In genomic region chr11:102578341-102579118, GRCm38 (mm10) we compare ENCODE assay signal across 8 mouse cellular contexts. TPM values are rescaled to one million over a fixed set of nuclear protein-coding genes. Genes with fewer than 3 reads are reported as not detected.
DNase-seq lines count a peak whose midpoint lies in the region; ATAC-seq lines count a peak whose summit lies in the region.

No protein-coding gene starts in this region.

- DNase-seq in ES-CJ7 (ENCODE audit: low read depth, low spot score): peak; percentile 95
- peak; percentile 63 for DNase-seq in c-Kit-negative CD71-positive TER-119-positive erythroid progenitor cells, embryonic 14.5 days (ENCODE audit: low read depth, low spot score)
- DNase-seq in forebrain, embryonic 10.5 days (ENCODE audit: extremely low spot score, low spot score): peak; percentile 91
- DNase-seq in heart, postnatal 10 days: peak; percentile 91 to 95
- DNase-seq in kidney, postnatal 4 days: peak; percentile 92 to 94
- peak; percentile 72 for DNase-seq in ovary, adult 18-20 months (ENCODE audit: low spot score)
- DNase-seq in thymus, postnatal 0 days (ENCODE audit: low spot score): peak; percentile 71

- peaks cover 74% of the 10 kb centered on the region for H3K4me1 ChIP-seq in forebrain, embryonic 10.5 days
- H3K4me1 ChIP-seq in lung, embryonic 16.5 days (replicated peaks; ENCODE audit: control insufficient read depth, insufficient read depth, low read length): peaks cover 36% of the 10 kb centered on the region

- H3K9me3 ChIP-seq in forebrain, embryonic 10.5 days: no peaks in the 10 kb centered on the region
- H3K9me3 ChIP-seq in lung, embryonic 16.5 days (ENCODE audit: control insufficient read depth, low read length): no peaks in the 10 kb centered on the region

- H3K36me3 ChIP-seq in forebrain, embryonic 10.5 days (replicated peaks): no peaks in the 10 kb centered on the region
- H3K36me3 ChIP-seq in lung, embryonic 16.5 days (ENCODE audit: control insufficient read depth, insufficient read depth, low read length): no peaks in the 10 kb centered on the region

- intact Hi-C loops in heart, postnatal 10 days (cut with DNase I): loop anchor here (2.0 kb wide), 1 partner anchor 28 kb away; no protein-coding TSS in a partner anchor

- peaks cover 29% of the 10 kb centered on the region for H3K27me3 ChIP-seq in forebrain, embryonic 10.5 days (ENCODE audit: poor library complexity, severe bottlenecking)
- no peaks in the 10 kb centered on the region for H3K27me3 ChIP-seq in lung, embryonic 16.5 days (ENCODE audit: control insufficient read depth, insufficient read depth, low read depth, low read length)

- peak overlapping the region; percentile 81 for H3K9ac ChIP-seq in lung, embryonic 16.5 days (ENCODE audit: low read length)

- H3K27ac ChIP-seq in forebrain, embryonic 10.5 days: peak overlapping the region; percentile 93
- peak overlapping the region; percentile 97 for H3K27ac ChIP-seq in lung, embryonic 16.5 days (ENCODE audit: low read length)

- ATAC-seq in lung, embryonic 16.5 days (ENCODE audit: low read depth): peak; percentile 73

- peak overlapping the region; percentile 41 for H3K4me3 ChIP-seq in forebrain, embryonic 10.5 days
- peak overlapping the region; percentile 52 for H3K4me3 ChIP-seq in lung, embryonic 16.5 days (ENCODE audit: low read length)

- H3K4me2 ChIP-seq in lung, embryonic 16.5 days (ENCODE audit: low read depth, low read length): peak overlapping the region; percentile 67

- 5% methylated on average over 27 of the region's 27 CpGs for WGBS in forebrain, embryonic 10.5 days
- 5% methylated on average over 27 of the region's 27 CpGs for WGBS in lung, embryonic 16.5 days

RNA-seq across cellular contexts. Expression of gene Gm11627, which starts 0.7 kb away (rescaled TPM):
- polyA plus RNA-seq in forebrain, embryonic 10.5 days (2016; fragmentation: Nextera tagmentation; extraction: Ambion mirVana): 11.8 and 13.1 TPM in 2 replicates
- total RNA-seq in heart, postnatal 10 days (2021): 1 to 10 TPM; 1.7 to 2.8 TPM
- polyA plus RNA-seq in lung, embryonic 16.5 days (2015; fragmentation: Nextera tagmentation; extraction: Ambion mirVana): 18.4 and 23.2 TPM in 2 replicates
- polyA plus RNA-seq in thymus, postnatal 0 days (2015; fragmentation: Nextera tagmentation; extraction: Ambion mirVana): 0.52 and 1.2 TPM in 2 replicates

RNA-seq across cellular contexts. Expression of gene Gpatch8, which starts 22.3 kb away (rescaled TPM):
- polyA plus RNA-seq in forebrain, embryonic 10.5 days (2016; fragmentation: Nextera tagmentation; extraction: Ambion mirVana): 58.7 and 62.3 TPM in 2 replicates
- 10 to 100 TPM; 25.2 to 28.2 TPM for total RNA-seq in heart, postnatal 10 days (2021)
- polyA plus RNA-seq in lung, embryonic 16.5 days (2015; fragmentation: Nextera tagmentation; extraction: Ambion mirVana): 47.1 and 48.6 TPM in 2 replicates
- 32.4 and 41.0 TPM in 2 replicates for polyA plus RNA-seq in thymus, postnatal 0 days (2015; fragmentation: Nextera tagmentation; extraction: Ambion mirVana)

RNA-seq across cellular contexts. Expression of gene Fzd2, which starts 25.7 kb away (rescaled TPM):
- 39.2 and 42.2 TPM in 2 replicates for polyA plus RNA-seq in forebrain, embryonic 10.5 days (2016; fragmentation: Nextera tagmentation; extraction: Ambion mirVana)
- total RNA-seq in heart, postnatal 10 days (2021): 10 to 100 TPM; 11.1 to 15.7 TPM
- polyA plus RNA-seq in lung, embryonic 16.5 days (2015; fragmentation: Nextera tagmentation; extraction: Ambion mirVana): 25.9 and 27.8 TPM in 2 replicates
- polyA plus RNA-seq in thymus, postnatal 0 days (2015; fragmentation: Nextera tagmentation; extraction: Ambion mirVana): 3.9 and 4.3 TPM in 2 replicates

Comparison
In these comparisons a context has a peak if more than half of its experiments do, and no peak if none do; other contexts are left out.
1. Peak in every context shown above with its lines: DNase-seq, ATAC-seq, H3K4me3 ChIP-seq and H3K27ac ChIP-seq.